Mouse (Mus musculus) hindlimb bud, embryonic 11.5 days (tissue): ENCODE measurements at regions not wholly inside any gene's neighbourhood (a gene's known extent, or its start where the extent isn't known, plus 50 kb on each side); places are given as distances from the start of the nearest gene placed in this dataset.

Experiments
- DNase-seq: peaks from one replicate; pipeline ENCODE4 v3.0.0-alpha.2; 2012; ENCODE audit warnings: low read depth, low spot score; ENCODE audit errors: extremely low spot score

- DNase-seq = no peak
These were observed 1009.9 kb upstream of the Cited2 start for GRCm38 (mm10) chr10:16713143-16713542.

GRCm38 (mm10) chr10:16714065-16714464 lies 1009.0 kb upstream of the Cited2 start:
- no peak for DNase-seq

- DNase-seq = no peak
These were observed 1008.5 kb upstream of the Cited2 start for GRCm38 (mm10) chr10:16714526-16714925.

GRCm38 (mm10) chr10:16742246-16742645 lies 980.8 kb upstream of the Cited2 start:
- DNase-seq = no peak

- no peak for DNase-seq
These were observed 971.5 kb upstream of the Cited2 start for GRCm38 (mm10) chr10:16751546-16751945.

- DNase-seq = no peak
These were observed 933.3 kb upstream of the Cited2 start for GRCm38 (mm10) chr10:16789641-16790243.

- no peak for DNase-seq
These were observed 919.0 kb upstream of the Cited2 start for GRCm38 (mm10) chr10:16803978-16804377.

- no peak for DNase-seq
These were observed 912.3 kb upstream of the Cited2 start for GRCm38 (mm10) chr10:16810716-16811115.

- DNase-seq = no peak
These were observed 909.0 kb upstream of the Cited2 start for GRCm38 (mm10) chr10:16814013-16814412.

- DNase-seq = no peak
These were observed 861.5 kb upstream of the Cited2 start for GRCm38 (mm10) chr10:16861534-16861933.

GRCm38 (mm10) chr10:16866914-16867313 lies 856.1 kb upstream of the Cited2 start:
- no peak for DNase-seq

- no peak for DNase-seq
These were observed 848.9 kb upstream of the Cited2 start for GRCm38 (mm10) chr10:16874131-16874530.

GRCm38 (mm10) chr10:16878197-16878596 lies 844.8 kb upstream of the Cited2 start:
- DNase-seq = no peak

- DNase-seq = no peak
These were observed 829.7 kb upstream of the Cited2 start for GRCm38 (mm10) chr10:16893316-16893715.

- no peak for DNase-seq
These were observed 827.7 kb upstream of the Cited2 start for GRCm38 (mm10) chr10:16895332-16895731.

GRCm38 (mm10) chr10:16922888-16923287 lies 800.1 kb upstream of the Cited2 start:
- DNase-seq = no peak

GRCm38 (mm10) chr10:16923851-16924250 lies 799.2 kb upstream of the Cited2 start:
- DNase-seq = no peak

GRCm38 (mm10) chr10:16937705-16938104 lies 785.3 kb upstream of the Cited2 start:
- no peak for DNase-seq

- DNase-seq = no peak
These were observed 771.4 kb upstream of the Cited2 start for GRCm38 (mm10) chr10:16951636-16952035.

GRCm38 (mm10) chr10:16960971-16961370 lies 762.0 kb upstream of the Cited2 start:
- no peak for DNase-seq

GRCm38 (mm10) chr10:16962463-16962862 lies 760.6 kb upstream of the Cited2 start:
- no peak for DNase-seq

GRCm38 (mm10) chr10:16978770-16979169 lies 744.2 kb upstream of the Cited2 start:
- no peak for DNase-seq

GRCm38 (mm10) chr10:16990227-16990626 lies 732.8 kb upstream of the Cited2 start:
- no peak for DNase-seq
